Mouse (Mus musculus): ENCODE data around the gene Eif4a2. TPM values are rescaled to one million over a fixed set of nuclear protein-coding genes. Genes with fewer than 3 reads are reported as not detected.

The Eif4a2 gene
- polyA plus RNA-seq, 2 experiments = 260 to 683 TPM

GRCm38 (mm10) chr16:23162116-23162515, 54.9 kb downstream of the Eif4a2 start:
- ATAC-seq (ENCODE audit: low FRiP score, low read depth) (no peak), DNase-seq (ENCODE audit: low spot score) (no peak)
- Histone ChIP-seq H3K4me3 (replicated peaks; ENCODE audit: low read length) (no peak overlapping the region), H3K9me3 (ENCODE audit: control insufficient read depth, low read length) (no peaks in the 10 kb centered on the region), H3K4me1 (ENCODE audit: control insufficient read depth, insufficient read depth, low read length) (no peaks in the 10 kb centered on the region), H3K9ac (ENCODE audit: low read depth, low read length, severe bottlenecking) (no peak overlapping the region), H3K27me3 (ENCODE audit: control insufficient read depth, insufficient read depth, low read length) (no peaks in the 10 kb centered on the region), H3K36me3 (ENCODE audit: control insufficient read depth, insufficient read depth, low read length) (no peaks in the 10 kb centered on the region), H3K4me2 (replicated peaks; ENCODE audit: low read depth, low read length, severe bottlenecking) (no peak overlapping the region), H3K27ac (replicated peaks; ENCODE audit: low read depth, low read length) (no peak overlapping the region)
- WGBS = 74% methylated on average over 3 of the region's 3 CpGs
- no peak for TF ChIP-seq POLR2A (IDR thresholded peaks at IDR 0.05; ENCODE audit: borderline replicate concordance, extremely low read depth, insufficient read depth, insufficient read length)

Small RNA genes lying within 50 kb of the gene (microRNA-seq; reads per million reads assigned to microRNA genes)
- 2.7 reads per million, percentile 5 among the genes with 10 or more reads in this experiment for gene Gm49346

Other genes starting within 250 kb of the Eif4a2 start
- gene Tbccd1, start 249.8 kb upstream of the Eif4a2 start, polyA plus RNA-seq (2012; rRNA removed) = 23.0 and 25.7 TPM in 2 replicates
- gene Tbccd1, start 249.8 kb upstream of the Eif4a2 start, polyA plus RNA-seq (2014; fragmentation: Nextera tagmentation; extraction: Ambion mirVana) = 26.0 and 27.6 TPM in 2 replicates
- gene Dnajb11, start 249.6 kb upstream of the Eif4a2 start, polyA plus RNA-seq (2012; rRNA removed) = 42.2 and 58.9 TPM in 2 replicates
- 99.4 and 100 TPM in 2 replicates for gene Dnajb11, start 249.6 kb upstream of the Eif4a2 start, polyA plus RNA-seq (2014; fragmentation: Nextera tagmentation; extraction: Ambion mirVana)
- 0.35 and 1.4 TPM in 2 replicates for gene Ahsg, start 216.2 kb upstream of the Eif4a2 start, polyA plus RNA-seq (2012; rRNA removed)
- not detected in 2 replicates for gene Ahsg, start 216.2 kb upstream of the Eif4a2 start, polyA plus RNA-seq (2014; fragmentation: Nextera tagmentation; extraction: Ambion mirVana)
- 0.08 and 0.12 TPM in 2 replicates for gene Fetub, start 189.1 kb upstream of the Eif4a2 start, polyA plus RNA-seq (2012; rRNA removed)
- 0.25 TPM in 1 of 2 replicates, not detected in the other for gene Fetub, start 189.1 kb upstream of the Eif4a2 start, polyA plus RNA-seq (2014; fragmentation: Nextera tagmentation; extraction: Ambion mirVana)
- gene Hrg, start 156.4 kb upstream of the Eif4a2 start, polyA plus RNA-seq (2012; rRNA removed) = not detected in 2 replicates
- 0.11 and 0.15 TPM in 2 replicates for gene Hrg, start 156.4 kb upstream of the Eif4a2 start, polyA plus RNA-seq (2014; fragmentation: Nextera tagmentation; extraction: Ambion mirVana)
- gene Kng2, start 78.0 kb upstream of the Eif4a2 start, polyA plus RNA-seq (2012; rRNA removed) = 0.28 and 0.35 TPM in 2 replicates
- gene Kng2, start 78.0 kb upstream of the Eif4a2 start, polyA plus RNA-seq (2014; fragmentation: Nextera tagmentation; extraction: Ambion mirVana) = not detected in 2 replicates
- 0.23 and 0.60 TPM in 2 replicates for gene Kng1, start 49.6 kb upstream of the Eif4a2 start, polyA plus RNA-seq (2012; rRNA removed)
- 0.14 TPM in 1 of 2 replicates, not detected in the other for gene Kng1, start 49.6 kb upstream of the Eif4a2 start, polyA plus RNA-seq (2014; fragmentation: Nextera tagmentation; extraction: Ambion mirVana)
- 9.0 and 12.1 TPM in 2 replicates for gene Rfc4, start 20.3 kb downstream of the Eif4a2 start, polyA plus RNA-seq (2012; rRNA removed)
- gene Rfc4, start 20.3 kb downstream of the Eif4a2 start, polyA plus RNA-seq (2014; fragmentation: Nextera tagmentation; extraction: Ambion mirVana) = 90.1 and 91.4 TPM in 2 replicates
- gene Adipoq, start 39.1 kb downstream of the Eif4a2 start, polyA plus RNA-seq (2012; rRNA removed) = 0.29 and 0.38 TPM in 2 replicates
- 0.26 TPM in 1 of 2 replicates, not detected in the other for gene Adipoq, start 39.1 kb downstream of the Eif4a2 start, polyA plus RNA-seq (2014; fragmentation: Nextera tagmentation; extraction: Ambion mirVana)
- 13.3 and 14.7 TPM in 2 replicates for gene St6gal1, start 117.3 kb downstream of the Eif4a2 start, polyA plus RNA-seq (2012; rRNA removed)
- 16.8 and 20.6 TPM in 2 replicates for gene St6gal1, start 117.3 kb downstream of the Eif4a2 start, polyA plus RNA-seq (2014; fragmentation: Nextera tagmentation; extraction: Ambion mirVana)